Mouse (Mus musculus) ES-Bruce4 (cell line): ENCODE data around the gene Pnmt.

Source experiments
- CTCF ChIP-seq: IDR thresholded peaks from one replicate; pipeline ENCODE4 v1.8.1; 2011; ENCODE audit warnings: low read depth, low read length
- EP300 ChIP-seq: IDR thresholded peaks from 2 replicates; pipeline ENCODE4 v1.6.1; 2011; ENCODE audit warnings: low read depth, low read length; ENCODE audit not compliant: insufficient read depth
- POLR2A ChIP-seq: IDR thresholded peaks from one replicate; pipeline ENCODE4 v1.8.1; 2011; ENCODE audit warnings: low read length; ENCODE audit not compliant: insufficient read depth

DNA sequence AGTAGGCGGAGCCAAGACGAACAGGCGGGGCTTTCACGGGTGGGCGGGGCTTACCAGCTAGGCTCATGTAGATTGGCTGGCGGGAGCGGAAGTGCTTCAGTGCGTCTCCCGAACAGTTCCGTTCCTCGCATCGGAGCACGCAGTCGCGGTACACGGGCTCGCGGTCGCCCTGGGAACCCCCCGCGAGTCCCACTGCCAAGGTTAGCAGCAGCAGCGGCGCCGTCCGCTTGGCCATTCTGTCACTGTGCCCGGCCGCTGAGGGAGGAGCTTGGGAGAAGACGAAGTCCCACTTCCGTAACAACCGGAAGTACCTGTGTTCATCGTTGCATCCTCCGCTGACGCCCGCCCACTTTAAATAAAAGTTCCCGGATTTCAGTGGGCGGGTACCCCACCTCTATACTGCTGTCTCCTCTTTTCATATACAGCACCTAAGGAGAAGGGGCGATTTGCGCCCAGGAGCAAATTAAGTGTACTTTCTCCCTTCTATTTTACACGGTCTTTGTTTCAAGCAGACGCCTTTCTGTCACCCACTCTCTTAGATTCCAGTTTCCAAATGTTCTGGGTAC lies 14.0 kb downstream of the Pnmt start, which contains the start of gene Pgap3:
- TF ChIP-seq CTCF (no peak), POLR2A (no peak), EP300 (no peak)
